Mouse (Mus musculus) naive thymus-derived CD4-positive, alpha-beta T cell, adult 5 months (primary cell): ENCODE measurements around the gene Taok3. TPM values are rescaled to one million over a fixed set of nuclear protein-coding genes. Genes with fewer than 3 reads are reported as not detected.

Source experiments
- polyA plus RNA-seq: library from polyadenylated mRNA; unstranded; fragments of 100-300 nt; shearing (Covaris generic); gene quantifications from one replicate; pipeline ENCODE4 v1.2.1, GENCODE M21; 2017

The Taok3 gene
- 100 TPM for polyA plus RNA-seq

DNA sequence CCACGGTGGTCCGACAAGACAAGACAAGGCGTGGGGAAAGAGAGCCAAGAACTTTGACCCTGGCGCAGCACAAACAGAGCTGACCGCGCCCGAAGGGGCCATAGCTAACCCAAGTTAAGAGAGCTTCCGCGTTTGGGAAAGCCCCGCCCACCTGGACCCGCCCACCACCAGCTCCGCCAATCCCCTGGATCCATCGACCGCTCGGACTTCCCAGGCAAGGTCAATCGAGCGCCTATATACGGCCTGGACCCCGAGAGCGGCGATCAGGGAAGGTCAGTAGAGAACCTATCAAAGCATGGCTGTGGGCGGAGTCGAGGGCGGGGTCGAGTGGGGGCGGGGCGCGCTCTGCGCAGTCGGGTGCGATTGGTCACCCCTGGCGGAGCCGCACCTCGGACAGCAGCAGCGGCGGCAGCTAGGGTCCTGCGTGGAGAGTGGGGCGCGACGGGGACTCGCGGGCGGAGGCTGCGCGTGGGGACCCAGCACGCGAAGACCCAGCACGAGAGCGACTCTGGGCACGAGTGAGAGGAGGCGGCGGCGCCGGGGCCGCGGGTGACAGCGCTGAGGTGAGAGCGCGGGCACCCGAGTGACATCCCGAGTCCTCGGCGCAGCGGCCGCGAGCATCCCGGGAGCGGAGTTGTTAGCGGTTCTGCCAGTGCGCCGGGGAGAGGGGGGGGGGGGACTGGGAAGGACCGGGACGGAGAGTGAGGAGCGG is at the start of gene Taok3:
Gene Taok3, plus strand, starts transcription at position 353 of the 712 bp plus-strand sequence.

GRCm38 (mm10) chr5:117115836-117116366 is 4.0 kb upstream of the Taok3 start, which contains the start of gene Suds3:
Suds3 (minus strand) TSS chr5:117116113.

GRCm38 (mm10) chr5:117286831-117287822 is 167.2 kb downstream of the Taok3 start, which contains the start of gene Pebp1:
Pebp1 (minus strand) TSS chr5:117287625.

GRCm38 (mm10) chr5:117318741-117319629 is 199.1 kb downstream of the Taok3 start, which contains the start of gene Vsig10:
Vsig10 (plus strand) TSS chr5:117319083.

Other genes with a start within 250 kb of the Taok3 start
- gene Suds3, start 4.0 kb upstream of the Taok3 start, polyA plus RNA-seq = 71.1 TPM
- gene Pebp1, start 167.5 kb downstream of the Taok3 start, polyA plus RNA-seq = 154 TPM
- gene Vsig10, start 199.0 kb downstream of the Taok3 start, polyA plus RNA-seq = not detected
- gene Wsb2, start 237.2 kb downstream of the Taok3 start, polyA plus RNA-seq = 53.8 TPM